Mouse (Mus musculus) stomach, embryonic 15.5 days (tissue): Measurements from ENCODE around the gene Tspan7. TPM values are rescaled to one million over a fixed set of nuclear protein-coding genes. Genes with fewer than 3 reads are reported as not detected.
A peak's percentile ranks its signal among the peaks of the same experiment; 100 is the strongest.

Experiments
- ATAC-seq: fragments of 200-750 bp; cut with Nextera tagmentation; 2 replicates; pipeline ENCODE4 v1.8.0; 2017; ENCODE audit warnings: low read depth, moderate number of reproducible peaks, moderate TSS enrichment; ENCODE audit not compliant: insufficient read depth, low FRiP score
- H3K27ac ChIP-seq: fragments of 300-500 bp; sonication (generic); 2 replicates; pipeline ENCODE4 v1.5.1; 2015; ENCODE audit warnings: mild to moderate bottlenecking, inconsistent platforms
- H3K27me3 ChIP-seq: fragments of 300-500 bp; sonication (generic); replicated peaks from 2 replicates; pipeline ENCODE4 v1.6.1; 2015; ENCODE audit warnings: inconsistent platforms
- H3K36me3 ChIP-seq: fragments of 300-500 bp; sonication (generic); 2 replicates; pipeline ENCODE4 v1.6.1; 2015; ENCODE audit warnings: inconsistent platforms
- H3K4me1 ChIP-seq: fragments of 300-500 bp; sonication (generic); 2 replicates; pipeline ENCODE4 v1.6.1; 2015; ENCODE audit warnings: inconsistent platforms
- H3K4me2 ChIP-seq: fragments of 300-500 bp; sonication (generic); 2 replicates; pipeline ENCODE4 v1.6.1; 2015; ENCODE audit warnings: mild to moderate bottlenecking, inconsistent platforms
- H3K4me3 ChIP-seq: fragments of 300-500 bp; sonication (generic); replicated peaks from 2 replicates; pipeline ENCODE4 v1.5.1; 2015; ENCODE audit warnings: inconsistent platforms
- H3K9ac ChIP-seq: fragments of 300-500 bp; sonication (generic); 2 replicates; pipeline ENCODE4 v1.6.1; 2015; ENCODE audit warnings: inconsistent platforms
- H3K9me3 ChIP-seq: fragments of 300-500 bp; sonication (generic); 2 replicates; pipeline ENCODE4 v1.6.1; 2016; ENCODE audit warnings: inconsistent platforms
- WGBS: fragments of 180-500 bp; shearing (Covaris S2); methylation state at CpG from one replicate; pipeline ENCODE4 v1.1.7; 2015; 5-methylcytosine and 5-hydroxymethylcytosine counted together
- polyA plus RNA-seq: library from polyadenylated mRNA; unstranded; fragments of >200 nt; fragmentation: Nextera tagmentation; extraction: Ambion mirVana; gene quantifications from 2 replicates; pipeline ENCODE4 v1.2.1, GENCODE M21; 2015

The Tspan7 gene
- polyA plus RNA-seq, result 106 and 119 TPM in 2 replicates

DNA sequence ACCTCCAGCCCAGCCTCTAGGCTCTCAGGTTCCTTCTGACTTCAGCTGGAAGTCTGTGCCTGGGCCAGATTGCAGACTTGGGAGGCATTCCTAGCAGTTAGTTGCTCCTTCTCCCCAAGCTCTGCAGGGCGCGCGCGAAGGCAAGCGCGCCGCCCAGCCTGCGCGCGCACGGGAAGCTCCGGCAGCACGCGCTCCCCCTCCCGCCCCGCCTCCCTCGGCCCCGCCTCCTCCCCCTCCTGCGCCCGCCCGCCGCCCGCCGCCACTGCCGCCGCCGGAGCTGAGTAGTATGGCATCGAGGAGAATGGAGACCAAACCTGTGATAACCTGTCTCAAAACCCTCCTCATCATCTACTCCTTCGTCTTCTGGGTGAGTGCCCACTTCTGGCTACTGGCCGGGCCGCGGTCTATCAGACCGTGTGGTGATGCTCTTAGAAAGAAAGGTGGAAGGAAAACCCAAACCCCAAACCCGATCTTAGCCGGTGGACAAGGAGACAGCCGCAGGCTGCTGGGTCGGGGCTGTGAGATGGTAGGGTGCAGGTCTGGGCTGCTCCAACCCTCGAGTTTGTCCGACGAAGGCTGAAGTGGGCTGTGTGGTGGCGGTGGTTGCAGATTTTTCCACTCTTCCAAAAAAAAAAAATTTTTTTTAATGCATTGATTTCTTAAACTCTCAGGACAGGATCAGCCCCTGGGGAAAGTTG lies at the start of gene Tspan7:
Gene Tspan7, plus strand, starts transcription at position 287 of the 698 bp plus-strand sequence.
- peak within 1 kb of the TSS; percentile 62 for H3K4me2 ChIP-seq
- no peaks in the 10 kb centered on the region for H3K36me3 ChIP-seq
- no peaks in the 10 kb centered on the region for H3K4me1 ChIP-seq
- H3K27me3 ChIP-seq, result no peaks in the 10 kb centered on the region
- no peaks in the 10 kb centered on the region for H3K9me3 ChIP-seq
- 15% methylated on average over 25 of the region's 41 CpGs for WGBS
- H3K9ac ChIP-seq, result peak within 1 kb of the TSS; percentile 16; the same call in 1 of the 2 replicates
- peak within 1 kb of the TSS; percentile 52 for H3K4me3 ChIP-seq
- ATAC-seq, result peak; percentile 79; the same call in 1 of the 2 replicates
- peak within 1 kb of the TSS; percentile 51; the same call in 1 of the 2 replicates for H3K27ac ChIP-seq

DNA sequence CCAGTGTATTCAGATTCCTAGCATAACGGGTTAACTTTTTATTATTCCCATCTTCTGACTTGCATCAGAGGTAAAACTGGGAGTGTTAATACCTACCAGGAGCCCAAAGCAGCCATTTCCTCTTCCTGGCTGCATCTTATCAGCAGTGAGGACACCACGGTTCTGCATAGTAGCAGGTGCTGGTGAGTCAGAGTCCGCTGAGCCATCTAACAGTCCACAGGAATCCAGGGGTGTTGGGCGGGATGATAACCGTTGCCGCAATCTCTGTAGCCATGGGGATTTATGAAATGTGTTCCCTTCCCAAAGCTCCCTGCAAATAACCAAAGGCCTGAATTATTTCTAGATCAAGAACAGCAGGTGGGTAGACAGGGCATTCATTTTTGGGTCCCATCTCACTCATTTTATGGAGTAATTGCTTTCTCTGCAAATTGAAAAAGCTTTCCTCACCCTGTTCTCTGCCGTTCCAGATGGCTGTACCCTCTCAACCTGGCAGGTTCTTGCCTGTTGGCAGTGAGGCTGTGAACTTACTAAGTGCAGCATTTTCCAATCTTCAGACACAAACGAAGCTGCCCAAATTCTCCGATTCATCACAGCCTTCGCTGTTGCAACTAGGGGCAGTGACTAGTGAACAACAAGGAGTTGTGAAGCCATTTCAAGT lies 35.5 kb upstream of the Tspan7 start:
- no peaks in the 10 kb centered on the region for H3K4me1 ChIP-seq
- ATAC-seq, result no peak
- H3K27me3 ChIP-seq, result no peaks in the 10 kb centered on the region
- H3K4me3 ChIP-seq, result no peak overlapping the region
- no peak overlapping the region for H3K27ac ChIP-seq
- H3K9me3 ChIP-seq, result no peaks in the 10 kb centered on the region
- no peak overlapping the region for H3K4me2 ChIP-seq
- 81% methylated on average over 10 of the region's 10 CpGs for WGBS
- H3K36me3 ChIP-seq, result no peaks in the 10 kb centered on the region
- H3K9ac ChIP-seq, result no peak overlapping the region

DNA sequence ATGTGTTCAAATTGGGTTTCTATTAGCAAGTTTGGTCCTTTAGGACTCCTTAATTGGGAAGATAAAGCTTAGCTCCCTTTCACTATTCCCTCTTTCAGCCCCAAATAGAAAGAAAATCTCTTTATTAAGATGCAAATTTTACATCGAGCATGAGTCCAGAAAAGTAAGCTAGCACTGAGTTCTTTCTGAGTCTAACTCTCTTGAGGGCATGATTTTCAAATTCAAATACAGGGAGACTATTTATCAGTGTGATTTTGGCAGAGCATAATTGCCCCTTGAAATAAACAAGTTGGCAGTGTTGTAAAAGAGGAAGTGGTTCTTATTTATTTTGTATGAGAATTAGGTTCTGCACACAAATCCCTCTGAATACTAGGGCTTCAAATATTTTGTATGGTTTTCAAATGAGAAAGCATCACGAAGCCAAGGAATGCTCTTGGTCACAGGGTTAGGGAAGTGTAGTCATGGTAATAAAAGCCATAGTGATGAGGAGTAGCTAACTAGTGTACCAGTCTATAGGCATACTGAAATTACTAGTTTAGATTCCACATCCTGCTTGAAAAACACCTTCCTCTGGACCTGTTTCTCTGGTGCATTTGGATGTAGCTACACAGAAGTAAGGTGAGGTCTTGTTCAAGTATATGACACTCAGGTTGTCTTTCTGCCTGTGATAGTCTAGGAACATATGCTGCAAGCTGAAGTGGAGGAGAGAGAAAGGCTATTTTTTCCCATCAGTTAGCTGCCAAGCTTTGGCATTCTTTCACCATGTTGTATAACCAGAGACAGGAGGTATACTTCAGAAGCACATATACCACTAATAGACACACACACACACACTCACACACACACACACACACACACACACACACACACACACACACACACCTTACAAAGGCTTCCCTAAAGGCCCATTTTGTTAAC lies 34.6 kb upstream of the Tspan7 start:
- H3K9me3 ChIP-seq, result no peaks in the 10 kb centered on the region
- no peak overlapping the region for H3K4me2 ChIP-seq
- H3K27ac ChIP-seq, result no peak overlapping the region
- ATAC-seq, result no peak
- H3K9ac ChIP-seq, result no peak overlapping the region
- H3K27me3 ChIP-seq, result no peaks in the 10 kb centered on the region
- 65% methylated on average over 2 of the region's 2 CpGs for WGBS
- H3K4me1 ChIP-seq, result no peaks in the 10 kb centered on the region
- no peaks in the 10 kb centered on the region for H3K36me3 ChIP-seq
- no peak overlapping the region for H3K4me3 ChIP-seq

DNA sequence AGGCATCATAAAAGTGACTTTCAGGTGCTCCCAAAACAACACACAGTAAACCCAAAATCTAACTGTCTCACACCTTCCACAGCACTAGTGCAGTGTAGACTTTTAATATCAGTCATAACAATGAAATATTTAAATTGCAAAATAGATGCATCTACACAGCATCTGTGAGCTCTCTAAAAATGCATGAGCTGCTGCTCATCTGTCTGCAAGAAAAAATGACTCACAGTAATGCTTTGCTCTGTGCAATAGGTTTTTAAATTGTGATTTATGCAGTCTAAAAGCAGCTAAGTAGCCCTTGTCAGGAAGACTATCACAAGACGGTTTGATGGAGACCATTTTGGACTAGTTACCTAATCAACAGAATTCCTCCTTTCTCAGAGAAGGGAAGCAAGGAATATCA lies 31.2 kb upstream of the Tspan7 start:
- no peak overlapping the region for H3K4me2 ChIP-seq
- no peaks in the 10 kb centered on the region for H3K9me3 ChIP-seq
- WGBS, result 42% methylated on average over 1 of the region's 1 CpGs
- H3K27me3 ChIP-seq, result no peaks in the 10 kb centered on the region
- H3K9ac ChIP-seq, result no peak overlapping the region
- no peaks in the 10 kb centered on the region for H3K36me3 ChIP-seq
- ATAC-seq, result no peak
- no peak overlapping the region for H3K27ac ChIP-seq
- H3K4me1 ChIP-seq, result no peaks in the 10 kb centered on the region
- no peak overlapping the region for H3K4me3 ChIP-seq

DNA sequence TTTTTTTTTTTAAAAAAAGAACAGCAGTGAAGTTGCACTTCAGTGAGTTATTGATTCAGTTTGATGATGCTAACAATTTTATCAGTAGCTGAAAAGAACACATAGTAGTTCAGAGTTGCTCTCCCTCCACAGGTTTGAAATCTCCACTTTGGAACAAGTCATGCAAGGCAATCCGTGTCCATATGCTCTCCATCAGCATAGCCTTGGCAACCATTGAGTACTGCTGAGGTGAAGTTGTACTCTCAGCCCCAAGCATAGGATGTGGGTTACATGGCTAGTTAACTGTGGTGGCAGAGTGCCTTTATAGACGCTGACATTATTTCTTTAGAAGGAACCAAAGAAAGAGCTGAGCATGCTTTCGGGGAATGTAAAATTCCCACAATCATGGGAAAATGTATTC lies 27.7 kb upstream of the Tspan7 start:
- no peak overlapping the region for H3K4me3 ChIP-seq
- WGBS, result 84% methylated on average over 3 of the region's 3 CpGs
- no peaks in the 10 kb centered on the region for H3K27me3 ChIP-seq
- H3K4me1 ChIP-seq, result no peaks in the 10 kb centered on the region
- H3K27ac ChIP-seq, result no peak overlapping the region
- H3K9me3 ChIP-seq, result no peaks in the 10 kb centered on the region
- no peak for ATAC-seq
- no peak overlapping the region for H3K4me2 ChIP-seq
- no peak overlapping the region for H3K9ac ChIP-seq
- no peaks in the 10 kb centered on the region for H3K36me3 ChIP-seq

DNA sequence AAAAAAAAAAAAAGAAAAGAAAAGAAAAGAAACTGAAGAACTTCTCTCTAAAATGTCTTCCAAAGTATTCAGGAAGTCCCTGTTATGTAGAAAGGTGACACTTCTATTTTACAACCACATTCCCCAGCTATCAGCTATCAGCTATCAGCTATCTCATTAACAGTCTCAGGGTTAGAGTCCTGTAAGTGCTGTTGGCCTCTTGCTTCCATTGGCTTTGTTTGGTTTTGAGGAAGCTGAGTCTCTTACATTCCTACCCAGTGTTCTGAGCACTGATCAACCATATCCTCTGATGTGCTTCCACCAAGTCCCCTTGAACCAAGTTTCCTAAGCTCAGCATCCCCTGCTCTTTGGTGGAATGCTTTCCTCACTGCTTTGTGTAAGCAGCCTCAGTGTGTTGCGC lies 7.9 kb upstream of the Tspan7 start:
- Histone ChIP-seq H3K9me3 (no peaks in the 10 kb centered on the region), H3K4me3 (no peak overlapping the region), H3K4me1 (no peaks in the 10 kb centered on the region), H3K9ac (no peak overlapping the region), H3K4me2 (no peak overlapping the region), H3K27ac (no peak overlapping the region), H3K36me3 (no peaks in the 10 kb centered on the region), H3K27me3 (no peaks in the 10 kb centered on the region)
- WGBS, result 100% methylated on average over 1 of the region's 1 CpGs
- ATAC-seq, result no peak

DNA sequence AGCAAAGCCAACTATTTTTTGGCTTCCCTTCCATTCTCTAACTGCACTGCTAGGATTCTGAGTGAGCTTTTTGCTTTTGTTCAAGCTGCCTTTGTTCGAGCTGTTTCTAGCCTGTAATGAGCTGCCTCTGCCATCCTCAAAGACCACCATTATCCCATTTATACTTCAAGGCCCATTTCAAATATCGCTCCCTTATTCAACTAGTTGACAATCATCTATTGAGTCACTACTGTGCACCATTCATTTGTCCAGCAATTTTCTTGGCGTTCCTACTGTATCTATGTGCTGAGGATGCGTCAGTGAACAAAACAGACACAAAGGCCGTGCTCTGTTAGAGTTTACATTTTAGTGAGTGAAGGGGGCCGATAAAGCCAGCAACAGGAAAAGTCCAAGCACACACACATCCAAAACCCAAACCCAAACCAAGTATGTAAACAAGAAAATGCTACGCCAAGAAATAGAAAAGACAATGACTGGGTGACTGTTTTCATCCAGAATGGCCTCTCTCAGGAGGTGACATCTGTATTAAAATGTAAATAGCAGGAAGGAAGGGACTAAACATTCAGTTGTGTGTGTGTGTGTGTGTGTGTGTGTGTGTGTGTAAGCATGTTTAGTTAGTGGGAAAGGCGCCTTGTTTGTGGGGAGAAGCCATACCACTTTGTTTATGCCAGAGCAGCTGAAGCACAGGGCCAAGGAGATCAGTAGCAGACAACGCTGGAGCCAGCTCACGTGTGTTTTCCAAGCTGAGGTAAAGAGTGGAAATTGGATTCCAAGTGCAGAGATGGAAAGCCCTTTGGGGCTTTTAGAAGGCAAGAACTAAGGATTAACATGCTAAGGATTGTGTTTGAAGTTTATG lies 5.7 kb upstream of the Tspan7 start:
- no peak for ATAC-seq
- 68% methylated on average over 10 of the region's 10 CpGs for WGBS
- Histone ChIP-seq H3K4me1 (no peaks in the 10 kb centered on the region), H3K4me2 (no peak overlapping the region), H3K27me3 (no peaks in the 10 kb centered on the region), H3K9ac (no peak overlapping the region), H3K9me3 (no peaks in the 10 kb centered on the region), H3K4me3 (no peak overlapping the region), H3K36me3 (no peaks in the 10 kb centered on the region), H3K27ac (no peak overlapping the region)

DNA sequence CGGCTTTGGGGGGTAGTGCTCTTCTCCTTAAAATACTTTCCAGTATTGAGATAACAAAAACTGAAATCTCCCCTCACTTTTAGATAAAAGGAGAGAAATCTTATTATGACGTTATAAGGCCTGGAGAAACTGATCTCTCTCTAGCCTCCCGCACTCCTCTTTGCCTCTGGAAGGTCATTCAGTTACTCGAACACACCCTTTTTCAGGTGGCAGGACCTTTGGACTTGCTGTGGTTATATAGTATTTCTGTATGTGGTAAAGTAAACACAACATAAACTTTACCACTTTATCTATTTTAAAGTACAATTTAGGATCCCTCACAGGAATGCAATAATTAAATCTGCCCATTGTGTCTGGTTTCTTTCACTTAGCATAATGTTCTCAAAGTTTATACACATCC lies 5.0 kb upstream of the Tspan7 start:
- WGBS, result 71% methylated on average over 4 of the region's 4 CpGs
- ATAC-seq, result no peak
- no peak overlapping the region for H3K4me3 ChIP-seq

DNA sequence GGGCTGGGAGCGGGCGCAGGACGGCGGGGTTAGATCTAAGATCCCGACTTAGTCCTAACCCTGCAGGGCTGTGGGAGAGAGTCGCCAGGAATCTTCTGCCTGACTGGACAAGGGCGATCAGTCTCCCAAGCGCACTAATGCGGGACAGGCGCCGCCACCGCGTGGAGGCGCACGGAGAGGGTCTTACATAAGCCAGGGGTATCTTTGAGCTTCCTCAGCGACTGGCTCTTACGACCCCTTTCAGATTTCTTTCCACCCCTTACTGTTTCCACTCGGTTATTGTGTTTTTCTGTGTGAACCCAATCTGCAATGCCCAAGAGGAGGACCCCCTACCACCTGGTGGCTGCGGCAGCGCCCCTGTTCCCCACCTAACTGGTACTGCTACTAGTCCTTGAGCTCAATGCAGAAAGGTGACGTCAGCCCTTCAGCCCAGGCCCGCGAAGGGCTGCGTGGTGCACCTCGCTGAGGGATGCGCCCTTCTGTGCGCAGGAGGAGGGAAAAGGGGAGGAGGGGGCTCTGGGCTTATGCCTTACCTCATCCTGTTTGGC lies 780 bp downstream of the Tspan7 start:
- peak; percentile 76 for ATAC-seq
- peak overlapping the region; percentile 52 for H3K4me3 ChIP-seq
- no peaks in the 10 kb centered on the region for H3K27me3 ChIP-seq
- H3K4me2 ChIP-seq, result peak overlapping the region; percentile 62
- no peaks in the 10 kb centered on the region for H3K4me1 ChIP-seq
- H3K9me3 ChIP-seq, result no peaks in the 10 kb centered on the region
- H3K27ac ChIP-seq, result no peak overlapping the region
- H3K36me3 ChIP-seq, result no peaks in the 10 kb centered on the region
- peak overlapping the region; percentile 16; the same call in 1 of the 2 replicates for H3K9ac ChIP-seq
- WGBS, result 10% methylated on average over 27 of the region's 27 CpGs

More for the DNA sequence above, 5.0 kb upstream of the Tspan7 start:
- Histone ChIP-seq H3K27me3 (no peaks in the 10 kb centered on the region), H3K9ac (no peak overlapping the region), H3K4me1 (no peaks in the 10 kb centered on the region), H3K27ac (no peak overlapping the region), H3K4me2 (no peak overlapping the region), H3K9me3 (no peaks in the 10 kb centered on the region), H3K36me3 (no peaks in the 10 kb centered on the region)

DNA sequence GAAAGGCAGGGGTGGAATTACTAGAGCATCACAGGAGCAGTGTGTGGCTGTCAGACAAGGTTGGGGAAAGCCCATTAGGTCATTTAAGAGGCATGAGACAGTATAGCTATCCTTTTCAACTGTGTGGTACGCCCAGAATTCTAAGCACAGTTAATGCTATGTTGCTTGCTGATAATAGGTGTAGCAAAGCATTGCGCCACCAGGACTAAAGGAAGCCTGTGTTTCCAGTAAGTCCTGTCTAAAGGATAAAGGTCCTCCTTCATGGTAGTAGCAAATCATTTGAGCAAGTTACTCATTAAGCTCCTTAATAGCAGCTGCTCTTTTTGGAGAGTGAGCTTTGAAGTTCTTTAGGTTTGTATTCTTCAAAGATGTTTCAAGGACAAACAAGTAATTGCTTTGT lies 13.6 kb downstream of the Tspan7 start:
- no peaks in the 10 kb centered on the region for H3K27me3 ChIP-seq
- no peaks in the 10 kb centered on the region for H3K9me3 ChIP-seq
- H3K4me1 ChIP-seq, result no peaks in the 10 kb centered on the region
- no peaks in the 10 kb centered on the region for H3K36me3 ChIP-seq
- H3K9ac ChIP-seq, result no peak overlapping the region
- 67% methylated on average over 2 of the region's 2 CpGs for WGBS
- no peak for ATAC-seq
- no peak overlapping the region for H3K4me2 ChIP-seq
- no peak overlapping the region for H3K4me3 ChIP-seq
- H3K27ac ChIP-seq, result no peak overlapping the region

DNA sequence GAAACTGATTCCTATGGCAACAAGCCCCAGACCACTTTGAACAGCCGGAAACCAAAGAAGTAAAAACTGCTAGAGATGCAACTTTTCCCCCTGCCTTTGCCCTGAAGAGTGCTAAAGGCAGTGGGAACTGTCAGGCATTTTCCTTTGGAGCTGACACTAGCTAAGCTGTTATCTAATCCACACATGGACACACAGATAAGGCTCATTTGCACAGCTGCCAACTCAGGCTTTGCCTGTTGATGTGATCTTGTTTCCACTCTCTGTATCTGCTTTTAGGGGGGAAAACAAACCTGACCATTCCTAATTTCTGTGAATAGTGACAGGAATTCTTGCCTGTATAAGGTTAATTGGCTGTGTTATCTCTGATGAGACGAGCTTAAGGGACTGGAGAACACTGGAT lies 17.7 kb downstream of the Tspan7 start:
- H3K4me1 ChIP-seq, result no peaks in the 10 kb centered on the region
- H3K27ac ChIP-seq, result no peak overlapping the region
- H3K4me3 ChIP-seq, result no peak overlapping the region
- 44% methylated on average over 2 of the region's 2 CpGs for WGBS
- H3K27me3 ChIP-seq, result no peaks in the 10 kb centered on the region
- no peak overlapping the region for H3K9ac ChIP-seq
- H3K9me3 ChIP-seq, result no peaks in the 10 kb centered on the region
- H3K4me2 ChIP-seq, result no peak overlapping the region
- no peaks in the 10 kb centered on the region for H3K36me3 ChIP-seq
- ATAC-seq, result no peak
